Mouse (Mus musculus): ENCODE data around the gene Fn1. TPM values are rescaled to one million over a fixed set of nuclear protein-coding genes. Genes with fewer than 3 reads are reported as not detected.

The Fn1 gene
- total and polyA plus RNA-seq, 2 experiments from 2014 or later, result 23.4 to 71.6 TPM

- H3K9ac ChIP-seq, result no peak overlapping the region
- no peak overlapping the region for H3K27ac ChIP-seq (ENCODE audit: low read depth, low read length)
- ATAC-seq, result no peak
- no peaks in the 10 kb centered on the region for H3K27me3 ChIP-seq (ENCODE audit: insufficient read depth, low read length)
- no peak overlapping the region for H3K4me3 ChIP-seq (ENCODE audit: low read depth, low read length)
- H3K4me2 ChIP-seq (ENCODE audit: low read depth), result no peak overlapping the region
- no peaks in the 10 kb centered on the region for H3K4me1 ChIP-seq (ENCODE audit: insufficient read depth)
- no peak for DNase-seq
- WGBS, result 98% methylated on average over 37 of the region's 37 CpGs
- H3K36me3 ChIP-seq (ENCODE audit: insufficient read depth), result no peaks in the 10 kb centered on the region
- no peak for TF ChIP-seq CTCF (IDR thresholded peaks at IDR 0.05; ENCODE audit: low read depth)
- no peaks in the 10 kb centered on the region for H3K9me3 ChIP-seq (ENCODE audit: low read length)
These were observed 43.8 kb downstream of the Fn1 start for GRCm38 (mm10) chr1:71609057-71609775.

- H3K27me3 ChIP-seq (ENCODE audit: insufficient read depth, low read length), result no peaks in the 10 kb centered on the region
- no peak overlapping the region for H3K4me3 ChIP-seq (ENCODE audit: low read depth, low read length)
- H3K4me2 ChIP-seq (ENCODE audit: low read depth), result no peak overlapping the region
- no peak for DNase-seq
- no peak for ATAC-seq
- 90% methylated on average over 8 of the region's 8 CpGs for WGBS
- H3K27ac ChIP-seq (ENCODE audit: low read depth, low read length), result no peak overlapping the region
- no peak for TF ChIP-seq CTCF (IDR thresholded peaks at IDR 0.05; ENCODE audit: low read depth)
- H3K9me3 ChIP-seq (ENCODE audit: low read length), result no peaks in the 10 kb centered on the region
- no peaks in the 10 kb centered on the region for H3K36me3 ChIP-seq (ENCODE audit: insufficient read depth)
- no peak overlapping the region for H3K9ac ChIP-seq
- H3K4me1 ChIP-seq (ENCODE audit: insufficient read depth), result no peaks in the 10 kb centered on the region
These were observed 46.2 kb downstream of the Fn1 start for GRCm38 (mm10) chr1:71606600-71607325.

GRCm38 (mm10) chr1:71605751-71606150 lies 47.2 kb downstream of the Fn1 start:
- H3K9me3 ChIP-seq (ENCODE audit: low read length), result no peaks in the 10 kb centered on the region
- ATAC-seq (no peak), DNase-seq (no peak)
- H3K4me2 ChIP-seq (ENCODE audit: low read depth), result no peak overlapping the region
- H3K4me3 ChIP-seq (ENCODE audit: low read depth, low read length), result no peak overlapping the region
- no peak overlapping the region for H3K27ac ChIP-seq (ENCODE audit: low read depth, low read length)
- TF ChIP-seq CTCF (IDR thresholded peaks at IDR 0.05; ENCODE audit: low read depth), result no peak
- H3K36me3 ChIP-seq (ENCODE audit: insufficient read depth), result no peaks in the 10 kb centered on the region
- H3K27me3 ChIP-seq (ENCODE audit: insufficient read depth, low read length), result no peaks in the 10 kb centered on the region
- no peaks in the 10 kb centered on the region for H3K4me1 ChIP-seq (ENCODE audit: insufficient read depth)
- WGBS, result 89% methylated on average over 2 of the region's 2 CpGs
- no peak overlapping the region for H3K9ac ChIP-seq

- ATAC-seq (no peak), DNase-seq (no peak)
- no peaks in the 10 kb centered on the region for H3K36me3 ChIP-seq (ENCODE audit: insufficient read depth)
- H3K4me1 ChIP-seq (ENCODE audit: insufficient read depth), result no peaks in the 10 kb centered on the region
- H3K27me3 ChIP-seq (ENCODE audit: insufficient read depth, low read length), result no peaks in the 10 kb centered on the region
- H3K4me3 ChIP-seq (ENCODE audit: low read depth, low read length), result no peak overlapping the region
- no peak for TF ChIP-seq CTCF (IDR thresholded peaks at IDR 0.05; ENCODE audit: low read depth)
- WGBS, result 84% methylated on average over 4 of the region's 4 CpGs
- H3K9ac ChIP-seq, result no peak overlapping the region
- no peaks in the 10 kb centered on the region for H3K9me3 ChIP-seq (ENCODE audit: low read length)
- H3K4me2 ChIP-seq (ENCODE audit: low read depth), result no peak overlapping the region
- H3K27ac ChIP-seq (ENCODE audit: low read depth, low read length), result no peak overlapping the region
These were observed 57.6 kb downstream of the Fn1 start for GRCm38 (mm10) chr1:71595365-71595764.

- no peaks in the 10 kb centered on the region for H3K9me3 ChIP-seq (ENCODE audit: low read length)
- no peaks in the 10 kb centered on the region for H3K4me1 ChIP-seq (ENCODE audit: insufficient read depth)
- H3K27ac ChIP-seq (ENCODE audit: low read depth, low read length), result no peak overlapping the region
- H3K36me3 ChIP-seq (ENCODE audit: insufficient read depth), result no peaks in the 10 kb centered on the region
- ATAC-seq (no peak), DNase-seq (no peak)
- 82% methylated on average over 2 of the region's 2 CpGs for WGBS
- H3K9ac ChIP-seq, result no peak overlapping the region
- H3K4me2 ChIP-seq (ENCODE audit: low read depth), result no peak overlapping the region
- no peak for TF ChIP-seq CTCF (IDR thresholded peaks at IDR 0.05; ENCODE audit: low read depth)
- H3K4me3 ChIP-seq (ENCODE audit: low read depth, low read length), result no peak overlapping the region
- no peaks in the 10 kb centered on the region for H3K27me3 ChIP-seq (ENCODE audit: insufficient read depth, low read length)
These were observed 58.7 kb downstream of the Fn1 start for GRCm38 (mm10) chr1:71594268-71594667.

- no peak for TF ChIP-seq CTCF (IDR thresholded peaks at IDR 0.05; ENCODE audit: low read depth)
- DNase-seq (no peak), ATAC-seq (no peak)
- no peak overlapping the region for H3K9ac ChIP-seq
- H3K36me3 ChIP-seq (ENCODE audit: insufficient read depth), result no peaks in the 10 kb centered on the region
- no peaks in the 10 kb centered on the region for H3K27me3 ChIP-seq (ENCODE audit: insufficient read depth, low read length)
- H3K4me2 ChIP-seq (ENCODE audit: low read depth), result no peak overlapping the region
- H3K27ac ChIP-seq (ENCODE audit: low read depth, low read length), result no peak overlapping the region
- H3K4me3 ChIP-seq (ENCODE audit: low read depth, low read length), result no peak overlapping the region
- no peaks in the 10 kb centered on the region for H3K9me3 ChIP-seq (ENCODE audit: low read length)
- no peaks in the 10 kb centered on the region for H3K4me1 ChIP-seq (ENCODE audit: insufficient read depth)
- WGBS, result 97% methylated on average over 9 of the region's 9 CpGs
These were observed 59.8 kb downstream of the Fn1 start for GRCm38 (mm10) chr1:71593184-71593583.

- H3K4me3 ChIP-seq (ENCODE audit: low read depth, low read length), result no peak overlapping the region
- H3K9ac ChIP-seq, result no peak overlapping the region
- ATAC-seq, result no peak
- H3K27ac ChIP-seq (ENCODE audit: low read depth, low read length), result no peak overlapping the region
- no peaks in the 10 kb centered on the region for H3K9me3 ChIP-seq (ENCODE audit: low read length)
- TF ChIP-seq CTCF (IDR thresholded peaks at IDR 0.05; ENCODE audit: low read depth), result no peak
- 95% methylated on average over 11 of the region's 11 CpGs for WGBS
- H3K4me1 ChIP-seq (ENCODE audit: insufficient read depth), result no peaks in the 10 kb centered on the region
- H3K4me2 ChIP-seq (ENCODE audit: low read depth), result no peak overlapping the region
- H3K36me3 ChIP-seq (ENCODE audit: insufficient read depth), result no peaks in the 10 kb centered on the region
- no peak for DNase-seq
- H3K27me3 ChIP-seq (ENCODE audit: insufficient read depth, low read length), result no peaks in the 10 kb centered on the region
These were observed 63.0 kb downstream of the Fn1 start for GRCm38 (mm10) chr1:71590038-71590437.
